Mouse (Mus musculus) liver, embryonic 11.5 days (tissue): Measurements from ENCODE around the gene Mterf1b. TPM values are rescaled to one million over a fixed set of nuclear protein-coding genes. Genes with fewer than 3 reads are reported as not detected.
"Not testable (repeated sequence)": the region's sequence is repeated elsewhere in the genome, so short reads cannot be mapped to it uniquely, and the experiment has no call there.

Experiments used
- ATAC-seq: fragments of 200-750 bp; cut with Nextera tagmentation; replicated peaks from 2 replicates; pipeline ENCODE4 v1.8.0; 2017; ENCODE audit warnings: moderate number of reproducible peaks, mild to moderate bottlenecking, moderate TSS enrichment, moderate library complexity; ENCODE audit not compliant: low FRiP score
- DNase-seq: peaks from one replicate; pipeline ENCODE4 v3.0.0-alpha.2; 2017; ENCODE audit warnings: low spot score
- H3K27ac ChIP-seq: fragments of 300-500 bp; sonication (generic); 2 replicates; pipeline ENCODE4 v1.5.1; 2014; ENCODE audit warnings: mild to moderate bottlenecking, low read depth, low read length, control low read depth
- H3K27me3 ChIP-seq: fragments of 300-500 bp; sonication (generic); replicated peaks from 2 replicates; pipeline ENCODE4 v1.6.1; 2014; ENCODE audit warnings: low read length, mixed read lengths; ENCODE audit not compliant: control insufficient read depth, insufficient read depth
- H3K36me3 ChIP-seq: fragments of 300-500 bp; sonication (generic); 2 replicates; pipeline ENCODE4 v1.6.1; 2014; ENCODE audit warnings: mild to moderate bottlenecking, low read length, moderate library complexity, mixed read lengths; ENCODE audit not compliant: control insufficient read depth, insufficient read depth
- H3K4me1 ChIP-seq: fragments of 300-500 bp; sonication (generic); replicated peaks from 2 replicates; pipeline ENCODE4 v1.6.1; 2014; ENCODE audit warnings: low read length, mixed read lengths; ENCODE audit not compliant: control insufficient read depth, insufficient read depth
- H3K4me2 ChIP-seq: fragments of 300-500 bp; sonication (generic); 2 replicates; pipeline ENCODE4 v1.6.1; 2014; ENCODE audit warnings: mild to moderate bottlenecking, control low read depth, moderate library complexity
- H3K4me3 ChIP-seq: fragments of 300-500 bp; sonication (generic); 2 replicates; pipeline ENCODE4 v1.5.1; 2014; ENCODE audit warnings: low read depth, low read length, control low read depth
- H3K9ac ChIP-seq: fragments of 300-500 bp; sonication (generic); 2 replicates; pipeline ENCODE4 v1.6.1; 2014; ENCODE audit warnings: low read depth, low read length, control low read depth
- H3K9me3 ChIP-seq: fragments of 300-500 bp; sonication (generic); 2 replicates; pipeline ENCODE4 v1.6.1; 2016; ENCODE audit warnings: low read length, inconsistent platforms, mixed read lengths; ENCODE audit not compliant: control insufficient read depth
- WGBS: fragments of 180-500 bp; shearing (Covaris S2); extraction: QIAGEN DNeasy Blood & Tissue Kit; methylation state at CpG from one replicate; pipeline ENCODE4 v1.1.7; 2014; 5-methylcytosine and 5-hydroxymethylcytosine counted together
- polyA plus RNA-seq: library from polyadenylated mRNA; unstranded; fragments of >200 nt; fragmentation: Nextera tagmentation; extraction: Ambion mirVana; gene quantifications from 2 replicates; pipeline ENCODE4 v1.2.1, GENCODE M21; 2014

The Mterf1b gene
- polyA plus RNA-seq = 5.2 and 5.4 TPM in 2 replicates

DNA sequence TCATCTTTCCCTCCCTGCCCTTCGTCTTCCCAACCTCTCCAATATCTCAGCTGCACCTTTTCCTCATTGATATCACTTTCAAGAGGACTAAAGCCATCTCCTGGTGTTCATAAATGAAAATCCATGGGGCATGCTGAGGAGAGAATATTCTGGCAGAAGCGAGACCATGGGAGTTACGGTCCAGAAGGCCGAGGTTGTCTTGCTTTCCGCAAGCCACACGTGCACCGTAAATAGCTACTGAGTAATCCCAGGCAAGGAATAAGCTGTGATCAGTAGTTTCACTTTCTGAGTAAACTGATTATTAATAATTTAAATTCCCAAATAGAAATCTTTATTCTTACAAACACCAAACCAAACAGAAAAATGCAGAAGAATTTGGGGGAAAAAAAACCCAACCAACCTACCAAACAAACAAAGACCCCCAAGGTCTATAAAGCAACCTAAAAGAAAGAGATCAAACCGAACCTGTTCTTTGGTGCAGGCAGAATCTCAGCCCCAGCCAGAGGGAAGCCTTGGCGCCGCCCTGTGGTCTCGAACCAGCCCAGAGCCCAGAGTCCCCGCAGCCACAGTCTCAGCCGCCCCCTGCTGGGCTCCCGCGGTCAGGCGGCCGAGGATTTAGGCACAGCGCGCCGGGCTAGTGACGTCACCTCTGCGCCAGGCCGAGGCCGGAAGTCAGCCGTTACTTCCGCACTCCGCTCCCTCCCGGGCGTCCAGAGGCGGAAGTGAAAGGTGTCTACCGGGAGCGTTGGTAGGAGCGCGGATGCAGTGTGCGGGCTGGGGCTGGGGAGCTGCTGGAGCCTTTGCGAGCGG lies at the start of gene Mterf1b:
Gene Mterf1b (plus strand): TSS at position 697 of the 810 bp plus-strand sequence.
- not testable (repeated sequence) for H3K36me3 ChIP-seq, H3K4me1 ChIP-seq, H3K9me3 ChIP-seq, DNase-seq, H3K27ac ChIP-seq, H3K27me3 ChIP-seq
- H3K4me2 ChIP-seq = peak within 1 kb of the TSS; percentile 60
- WGBS = 61% methylated on average over 11 of the region's 37 CpGs
- peak; percentile 99 for ATAC-seq
- H3K9ac ChIP-seq = peak within 1 kb of the TSS; percentile 43
- peak within 1 kb of the TSS; percentile 55 for H3K4me3 ChIP-seq

DNA sequence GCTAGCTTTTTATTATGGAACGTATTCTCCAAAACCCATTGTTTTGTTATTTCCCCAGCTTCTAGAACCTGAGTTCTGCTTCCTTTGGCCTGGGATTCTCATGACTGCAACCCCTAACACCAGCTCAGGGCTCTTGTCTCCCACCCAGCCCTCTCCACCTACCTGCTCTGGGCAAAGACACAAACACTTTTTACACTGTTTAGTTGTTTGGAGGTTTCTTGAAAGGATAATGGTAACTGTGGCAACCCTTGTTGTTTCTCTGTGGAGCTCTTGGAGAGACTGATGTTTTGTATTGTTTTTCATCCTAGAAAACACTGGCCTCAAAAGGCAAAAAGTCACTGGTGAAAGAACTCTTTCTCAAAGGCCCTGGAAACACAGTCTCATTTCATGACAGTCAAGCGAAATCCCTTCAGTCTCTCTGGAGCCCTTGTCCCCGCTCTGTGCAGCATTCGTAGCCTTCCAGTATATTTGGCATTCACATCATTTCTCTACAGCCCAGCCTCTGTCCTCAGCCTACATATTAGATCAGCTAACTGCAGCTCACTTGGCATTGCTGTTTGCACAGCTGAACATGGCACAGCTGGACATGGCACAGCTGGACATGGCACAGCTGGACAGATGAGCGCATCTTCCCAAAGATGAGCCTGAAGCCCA lies 32.6 kb upstream of the Mterf1b start:
- WGBS = 84% methylated on average over 3 of the region's 5 CpGs
- H3K4me3 ChIP-seq, H3K9ac ChIP-seq, ATAC-seq, H3K9me3 ChIP-seq, H3K4me1 ChIP-seq, H3K36me3 ChIP-seq, H3K27ac ChIP-seq, H3K4me2 ChIP-seq, DNase-seq, H3K27me3 ChIP-seq: not testable (repeated sequence)

DNA sequence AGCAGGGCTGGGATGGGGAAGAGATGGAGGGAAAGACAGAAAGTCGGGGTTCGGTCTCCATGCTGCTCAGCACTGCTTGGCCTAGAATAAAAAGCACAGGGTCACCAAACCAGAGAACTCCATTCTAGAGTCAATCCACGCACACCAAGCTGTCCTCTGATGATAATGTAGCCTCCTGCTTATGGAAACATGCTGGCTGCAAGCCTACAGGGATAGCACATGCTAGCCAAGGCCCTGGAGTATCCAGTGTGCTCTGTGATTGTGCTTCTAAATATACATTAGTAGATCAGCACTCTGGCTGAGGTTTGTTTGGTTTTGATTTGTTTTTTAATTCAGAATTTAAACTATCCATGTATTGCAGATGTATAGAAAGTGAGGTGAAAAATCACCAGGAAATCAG lies 30.6 kb upstream of the Mterf1b start:
- H3K9ac ChIP-seq = no peak overlapping the region
- ATAC-seq (no peak), DNase-seq (no peak)
- H3K4me3 ChIP-seq = no peak overlapping the region
- no peaks in the 10 kb centered on the region for H3K4me1 ChIP-seq
- no peaks in the 10 kb centered on the region for H3K27me3 ChIP-seq
- H3K9me3 ChIP-seq = no peaks in the 10 kb centered on the region
- no peak overlapping the region for H3K4me2 ChIP-seq
- no peaks in the 10 kb centered on the region for H3K36me3 ChIP-seq
- 73% methylated on average over 3 of the region's 3 CpGs for WGBS
- H3K27ac ChIP-seq = no peak overlapping the region

DNA sequence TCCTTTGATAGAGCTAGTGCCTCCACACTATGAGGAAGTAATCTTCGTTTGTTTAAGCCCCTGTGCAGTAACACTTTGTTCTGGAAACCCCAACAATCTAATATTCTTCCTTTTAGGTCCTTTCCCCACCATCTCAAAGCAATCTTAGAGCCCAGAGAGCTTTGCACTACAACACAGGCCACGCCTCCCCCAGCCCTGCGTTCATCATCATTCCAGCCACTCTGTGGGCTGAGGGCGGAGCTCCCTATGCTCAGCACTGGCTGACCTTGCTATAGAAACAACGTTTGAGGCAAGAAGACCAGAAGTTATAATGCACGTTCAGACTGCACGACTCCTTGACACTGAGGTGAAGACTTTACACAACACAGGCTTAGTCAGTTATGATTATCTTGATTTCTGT lies 29.7 kb upstream of the Mterf1b start:
- H3K4me1 ChIP-seq = no peaks in the 10 kb centered on the region
- no peak overlapping the region for H3K4me3 ChIP-seq
- H3K36me3 ChIP-seq = no peaks in the 10 kb centered on the region
- no peak overlapping the region for H3K9ac ChIP-seq
- no peaks in the 10 kb centered on the region for H3K9me3 ChIP-seq
- DNase-seq (no peak), ATAC-seq (no peak)
- no peak overlapping the region for H3K4me2 ChIP-seq
- WGBS = 53% methylated on average over 7 of the region's 7 CpGs
- no peak overlapping the region for H3K27ac ChIP-seq
- H3K27me3 ChIP-seq = no peaks in the 10 kb centered on the region

DNA sequence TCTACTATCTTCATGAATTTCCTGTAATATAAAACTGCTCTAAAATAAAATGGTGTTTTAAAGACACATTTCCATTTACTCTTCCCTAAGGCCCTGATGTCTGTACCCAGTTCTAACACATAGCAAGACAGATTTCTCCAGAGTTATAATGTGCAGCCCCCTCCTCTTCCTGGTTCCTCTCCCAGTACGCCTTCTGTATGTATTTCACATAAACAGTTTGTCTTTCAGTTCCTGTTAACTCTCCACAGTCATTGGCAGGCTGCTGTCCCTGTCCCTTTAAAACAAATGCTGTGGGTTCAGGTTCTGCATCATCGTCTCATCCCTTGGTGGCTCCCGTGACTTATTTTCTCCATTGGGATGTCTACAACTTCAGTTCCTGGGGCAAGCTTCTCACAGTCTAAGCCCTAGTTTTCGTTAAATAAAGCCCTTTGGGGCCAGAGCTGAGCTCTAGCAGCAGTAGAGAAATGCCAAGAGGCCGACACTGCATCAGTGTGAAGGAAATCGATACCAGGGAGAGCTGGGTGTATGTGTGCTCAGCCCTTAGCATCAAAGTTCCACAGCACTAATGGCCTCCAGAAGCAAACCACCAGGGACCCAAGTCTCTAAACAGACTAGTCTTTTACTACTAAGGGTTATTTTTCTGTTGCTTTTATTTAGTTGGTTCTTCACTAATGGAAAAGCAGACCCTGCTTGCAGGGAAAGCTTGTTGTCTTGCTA lies 24.2 kb upstream of the Mterf1b start:
- not testable (repeated sequence) for H3K4me3 ChIP-seq, DNase-seq, H3K4me1 ChIP-seq, H3K36me3 ChIP-seq, ATAC-seq, H3K9ac ChIP-seq, H3K9me3 ChIP-seq, H3K27ac ChIP-seq, H3K27me3 ChIP-seq, H3K4me2 ChIP-seq
- 74% methylated on average over 6 of the region's 6 CpGs for WGBS

DNA sequence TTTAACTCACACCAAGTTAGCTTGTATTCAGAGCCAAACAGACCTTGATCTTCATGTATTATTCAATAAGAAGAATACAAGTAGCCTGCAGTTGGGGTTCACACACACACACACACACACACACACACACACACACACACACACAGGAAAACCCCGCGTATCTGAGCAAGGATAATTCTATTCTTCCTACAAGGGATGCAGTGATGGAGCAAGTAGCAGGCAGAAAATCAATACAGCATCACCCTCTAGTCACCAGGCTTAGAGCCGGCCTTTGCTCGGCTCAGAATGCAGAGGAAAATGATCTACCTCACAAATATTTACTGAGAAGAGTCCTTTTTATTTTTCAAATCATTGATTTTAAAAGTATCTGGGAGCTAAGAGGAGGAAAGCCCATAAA lies 23.6 kb upstream of the Mterf1b start:
- H3K27ac ChIP-seq, DNase-seq, H3K4me1 ChIP-seq, H3K9me3 ChIP-seq, H3K4me2 ChIP-seq, ATAC-seq, H3K27me3 ChIP-seq, H3K36me3 ChIP-seq, H3K9ac ChIP-seq, H3K4me3 ChIP-seq: not testable (repeated sequence)
- WGBS = 82% methylated on average over 4 of the region's 4 CpGs

DNA sequence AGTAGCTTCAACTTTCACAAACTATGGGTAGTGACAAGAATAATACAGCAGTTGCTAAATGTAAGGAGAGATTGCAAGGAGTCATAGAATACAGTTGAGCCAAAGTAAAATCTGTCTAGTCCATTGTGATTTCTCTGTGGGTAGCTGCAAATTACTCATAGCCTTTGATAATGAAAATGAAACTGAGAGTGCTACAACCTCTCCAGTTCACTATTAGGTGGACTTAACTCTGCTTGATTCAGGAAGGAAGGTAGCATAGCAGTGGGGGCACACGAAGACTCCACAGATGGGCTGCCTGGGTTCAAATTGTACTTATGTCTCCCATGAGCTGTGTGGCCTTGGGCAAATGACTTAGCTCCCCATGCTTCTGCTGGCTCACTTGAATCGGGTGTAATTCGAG lies 15.7 kb upstream of the Mterf1b start:
- ATAC-seq, H3K27ac ChIP-seq, H3K27me3 ChIP-seq, H3K36me3 ChIP-seq, DNase-seq, H3K4me2 ChIP-seq, H3K4me1 ChIP-seq, H3K4me3 ChIP-seq, H3K9me3 ChIP-seq, H3K9ac ChIP-seq: not testable (repeated sequence)
- 73% methylated on average over 3 of the region's 3 CpGs for WGBS

DNA sequence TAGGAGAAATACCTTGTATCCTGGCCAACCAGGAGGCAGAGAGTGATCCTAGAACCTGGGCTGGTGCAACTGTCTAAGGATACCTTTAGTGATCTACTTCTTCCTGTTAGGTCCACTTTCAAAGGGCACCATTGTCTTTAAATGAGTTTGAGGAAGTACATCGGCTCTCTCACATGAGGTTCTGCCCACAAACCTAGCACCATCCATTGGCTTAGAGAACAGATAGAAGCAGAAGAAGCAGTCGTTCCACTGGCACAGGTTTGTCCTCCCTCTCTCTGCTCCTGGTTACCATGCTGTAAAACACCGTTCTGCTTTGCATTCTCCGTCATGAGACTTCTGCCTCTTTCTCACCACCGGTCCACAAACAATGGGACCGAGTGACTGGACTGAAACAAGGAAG lies 12.8 kb upstream of the Mterf1b start:
- Histone ChIP-seq H3K4me3 (no peak overlapping the region), H3K9me3 (no peaks in the 10 kb centered on the region), H3K27ac (no peak overlapping the region), H3K27me3 (no peaks in the 10 kb centered on the region), H3K36me3 (no peaks in the 10 kb centered on the region), H3K4me1 (no peaks in the 10 kb centered on the region), H3K9ac (no peak overlapping the region), H3K4me2 (no peak overlapping the region)
- DNase-seq (no peak), ATAC-seq (no peak)
- WGBS = 75% methylated on average over 6 of the region's 6 CpGs
